Mouse (Mus musculus): ENCODE measurements around the gene Pik3cg. TPM values are rescaled to one million over a fixed set of nuclear protein-coding genes. Genes with fewer than 3 reads are reported as not detected.

The Pik3cg gene
- polyA plus RNA-seq, 2 experiments: 2.4 to 3.5 TPM

DNA sequence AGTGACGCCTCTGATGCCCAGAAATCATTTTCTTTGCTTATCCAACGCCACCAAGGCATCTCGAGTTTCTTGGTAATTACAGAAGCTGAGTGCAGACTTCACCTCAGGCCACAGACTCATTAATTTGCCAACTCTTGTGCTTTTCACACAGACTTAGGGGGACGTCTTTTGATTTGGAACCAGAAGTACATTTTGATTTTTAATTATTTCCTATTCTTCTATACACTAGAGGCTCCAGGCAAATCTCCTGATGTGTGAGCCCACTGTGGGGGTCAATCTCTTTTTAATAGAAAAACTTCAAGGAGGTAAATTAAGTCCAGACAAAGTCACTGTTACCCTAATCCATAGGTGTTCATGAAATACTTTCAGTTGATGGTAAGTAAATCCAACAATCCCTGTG lies 26.6 kb downstream of the Pik3cg start:
- no peak for DNase-seq (ENCODE audit: low read depth in 3 of 3, low spot score in 3 of 3)
- 56% methylated on average over 4 of the region's 4 CpGs for WGBS (ENCODE audit: insufficient replicate concordance)
- H3K4me2 ChIP-seq (ENCODE audit: low read depth): no peak overlapping the region
- H3K4me3 ChIP-seq (ENCODE audit: insufficient read depth in 1 of 2, low read depth in 2 of 2, low read length in 2 of 2): no peak overlapping the region
- TF ChIP-seq CTCF (IDR thresholded peaks at IDR 0.05; ENCODE audit: low read depth) (no peak), EP300 (IDR thresholded peaks at IDR 0.05; ENCODE audit: low read depth) (no peak)
- H3K9me3 ChIP-seq (ENCODE audit: control insufficient read depth, low read length): no peaks in the 10 kb centered on the region
- no peak overlapping the region for H3K27ac ChIP-seq
- no peaks in the 10 kb centered on the region for H3K27me3 ChIP-seq (ENCODE audit: control insufficient read depth, insufficient read depth, low read length)
- no peaks in the 10 kb centered on the region for H3K36me3 ChIP-seq (replicated peaks; ENCODE audit: control insufficient read depth, insufficient read depth, low read depth)
- no peaks in the 10 kb centered on the region for H3K4me1 ChIP-seq (replicated peaks; ENCODE audit: control insufficient read depth in 2 of 2, insufficient read depth in 2 of 2, low read length in 1 of 2)
- H3K9ac ChIP-seq (replicated peaks): no peak overlapping the region
- no peak for ATAC-seq (ENCODE audit: insufficient read depth)

DNA sequence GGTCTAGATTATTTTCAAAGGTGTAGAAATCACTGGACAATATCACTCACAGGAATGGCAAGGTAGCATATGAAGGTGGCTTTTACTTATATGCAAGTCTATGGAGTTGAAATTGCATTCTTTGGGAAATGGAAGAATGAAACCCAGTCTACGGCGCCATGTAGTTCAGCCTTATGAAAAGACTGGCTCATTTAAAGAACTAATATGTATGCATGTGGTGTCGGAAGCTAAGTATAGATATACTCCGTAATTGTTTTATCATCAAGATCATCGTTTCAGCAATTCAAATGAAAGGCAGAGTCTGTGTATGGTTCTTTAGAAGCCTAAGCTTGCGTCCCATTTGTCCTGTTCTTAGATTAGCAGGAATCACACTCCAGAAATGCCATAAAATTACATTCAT lies 34.0 kb downstream of the Pik3cg start:
- Histone ChIP-seq H3K9ac (replicated peaks) (no peak overlapping the region), H3K27me3 (ENCODE audit: control insufficient read depth, insufficient read depth, low read length) (no peaks in the 10 kb centered on the region), H3K36me3 (replicated peaks; ENCODE audit: control insufficient read depth, insufficient read depth, low read depth) (no peaks in the 10 kb centered on the region), H3K4me3 (ENCODE audit: insufficient read depth in 1 of 2, low read depth in 2 of 2, low read length in 2 of 2) (no peak overlapping the region), H3K9me3 (ENCODE audit: control insufficient read depth, low read length) (no peaks in the 10 kb centered on the region), H3K4me2 (ENCODE audit: low read depth) (no peak overlapping the region), H3K27ac (no peak overlapping the region), H3K4me1 (replicated peaks; ENCODE audit: control insufficient read depth in 2 of 2, insufficient read depth in 2 of 2, low read length in 1 of 2) (no peaks in the 10 kb centered on the region)
- TF ChIP-seq EP300 (IDR thresholded peaks at IDR 0.05; ENCODE audit: low read depth) (no peak), CTCF (IDR thresholded peaks at IDR 0.05; ENCODE audit: low read depth) (no peak)
- ATAC-seq (ENCODE audit: insufficient read depth) (no peak), DNase-seq (ENCODE audit: low read depth in 3 of 3, low spot score in 3 of 3) (no peak)
- WGBS (ENCODE audit: insufficient replicate concordance): 81% methylated on average over 6 of the region's 6 CpGs

GRCm38 (mm10) chr12:32172826-32173225 lies 35.6 kb downstream of the Pik3cg start:
- no peak overlapping the region for H3K9ac ChIP-seq (replicated peaks)
- H3K36me3 ChIP-seq (replicated peaks; ENCODE audit: control insufficient read depth, insufficient read depth, low read depth): no peaks in the 10 kb centered on the region
- no peaks in the 10 kb centered on the region for H3K9me3 ChIP-seq (ENCODE audit: control insufficient read depth, low read length)
- H3K27ac ChIP-seq: no peak overlapping the region
- H3K27me3 ChIP-seq (ENCODE audit: control insufficient read depth, insufficient read depth, low read length): no peaks in the 10 kb centered on the region
- TF ChIP-seq CTCF (IDR thresholded peaks at IDR 0.05; ENCODE audit: low read depth): no peak
- H3K4me1 ChIP-seq (replicated peaks; ENCODE audit: control insufficient read depth in 2 of 2, insufficient read depth in 2 of 2, low read length in 1 of 2): no peaks in the 10 kb centered on the region
- WGBS (ENCODE audit: insufficient replicate concordance): 74% methylated on average over 7 of the region's 7 CpGs
- no peak for DNase-seq (ENCODE audit: low read depth in 3 of 3, low spot score in 3 of 3)
- no peak for ATAC-seq (ENCODE audit: insufficient read depth)
- H3K4me3 ChIP-seq (ENCODE audit: insufficient read depth in 1 of 2, low read depth in 2 of 2, low read length in 2 of 2): no peak overlapping the region
- no peak overlapping the region for H3K4me2 ChIP-seq (ENCODE audit: low read depth)

DNA sequence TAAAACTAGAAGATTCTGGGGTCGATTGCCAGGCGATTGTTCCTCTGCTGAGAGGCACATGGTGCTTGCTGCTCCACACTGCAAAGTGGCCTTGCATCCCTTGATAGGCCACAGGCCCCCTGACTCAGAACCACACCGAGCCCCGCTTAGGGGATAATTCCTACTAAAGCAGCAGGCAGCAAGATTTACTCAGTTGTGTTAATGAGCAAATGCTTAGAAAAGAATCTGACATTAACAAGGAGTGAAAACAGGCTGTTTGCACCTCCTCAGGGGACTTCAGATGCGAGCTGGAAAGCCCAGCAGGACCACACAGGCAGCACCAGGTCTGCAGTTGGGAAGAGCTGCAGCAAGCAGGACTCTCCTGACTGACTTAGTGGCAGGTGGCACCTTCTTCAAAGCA lies 39.3 kb downstream of the Pik3cg start:
- Histone ChIP-seq H3K9me3 (ENCODE audit: control insufficient read depth, low read length) (no peaks in the 10 kb centered on the region), H3K27ac (no peak overlapping the region), H3K9ac (replicated peaks) (no peak overlapping the region), H3K4me1 (replicated peaks; ENCODE audit: control insufficient read depth in 2 of 2, insufficient read depth in 2 of 2, low read length in 1 of 2) (no peaks in the 10 kb centered on the region), H3K27me3 (ENCODE audit: control insufficient read depth, insufficient read depth, low read length) (no peaks in the 10 kb centered on the region), H3K4me2 (ENCODE audit: low read depth) (no peak overlapping the region), H3K4me3 (ENCODE audit: insufficient read depth in 1 of 2, low read depth in 2 of 2, low read length in 2 of 2) (no peak overlapping the region), H3K36me3 (replicated peaks; ENCODE audit: control insufficient read depth, insufficient read depth, low read depth) (no peaks in the 10 kb centered on the region)
- WGBS (ENCODE audit: insufficient replicate concordance): 30% methylated on average over 5 of the region's 5 CpGs
- DNase-seq (ENCODE audit: low read depth in 3 of 3, low spot score in 3 of 3) (no peak), ATAC-seq (ENCODE audit: insufficient read depth) (no peak)
- TF ChIP-seq CTCF (IDR thresholded peaks at IDR 0.05; ENCODE audit: low read depth) (no peak), EP300 (IDR thresholded peaks at IDR 0.05; ENCODE audit: low read depth) (no peak)

DNA sequence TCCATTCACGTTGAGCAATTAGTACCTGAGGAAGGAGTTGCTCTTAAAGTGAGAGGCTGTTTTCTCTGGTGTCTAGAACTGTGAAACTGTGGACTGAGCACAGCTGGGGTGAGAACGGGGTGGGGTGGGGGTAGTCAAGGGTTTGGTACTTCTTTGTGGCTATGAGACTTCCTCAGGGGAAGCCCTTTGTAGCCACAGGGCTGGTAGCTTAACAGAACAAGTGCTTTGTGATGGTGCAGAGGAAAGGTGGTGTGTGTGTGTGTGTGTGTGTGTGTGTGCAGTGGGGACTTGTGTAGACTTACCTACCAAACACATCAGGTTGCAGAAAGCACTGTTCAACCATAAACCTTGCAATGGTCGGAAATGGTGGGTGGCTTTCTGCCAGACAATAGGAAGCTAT lies 39.7 kb downstream of the Pik3cg start:
- Histone ChIP-seq H3K27me3 (ENCODE audit: control insufficient read depth, insufficient read depth, low read length) (no peaks in the 10 kb centered on the region), H3K9me3 (ENCODE audit: control insufficient read depth, low read length) (no peaks in the 10 kb centered on the region), H3K36me3 (replicated peaks; ENCODE audit: control insufficient read depth, insufficient read depth, low read depth) (no peaks in the 10 kb centered on the region), H3K4me3 (ENCODE audit: insufficient read depth in 1 of 2, low read depth in 2 of 2, low read length in 2 of 2) (no peak overlapping the region), H3K4me2 (ENCODE audit: low read depth) (no peak overlapping the region), H3K27ac (no peak overlapping the region), H3K9ac (replicated peaks) (no peak overlapping the region), H3K4me1 (replicated peaks; ENCODE audit: control insufficient read depth in 2 of 2, insufficient read depth in 2 of 2, low read length in 1 of 2) (no peaks in the 10 kb centered on the region)
- DNase-seq (ENCODE audit: low read depth in 3 of 3, low spot score in 3 of 3) (no peak), ATAC-seq (ENCODE audit: insufficient read depth) (no peak)
- no peak for TF ChIP-seq EP300 (IDR thresholded peaks at IDR 0.05; ENCODE audit: low read depth)
- no peak for TF ChIP-seq CTCF (IDR thresholded peaks at IDR 0.05; ENCODE audit: low read depth)
- 16% methylated on average over 3 of the region's 3 CpGs for WGBS (ENCODE audit: insufficient replicate concordance)
